Mouse (Mus musculus) limb, embryonic 11.5 days (tissue): Measurements from ENCODE around the gene Tmem206. TPM values are rescaled to one million over a fixed set of nuclear protein-coding genes. Genes with fewer than 3 reads are reported as not detected.

Experiments
- ATAC-seq: fragments of 200-750 bp; cut with Nextera tagmentation; 2 replicates; pipeline ENCODE4 v1.8.0; 2017; ENCODE audit warnings: low read depth; ENCODE audit not compliant: insufficient number of reproducible peaks, low FRiP score, low TSS enrichment
- DNase-seq: peaks from one replicate; pipeline ENCODE4 v3.0.0-alpha.2; 2015; ENCODE audit warnings: low spot score
- H3K27ac ChIP-seq: fragments of 300-500 bp; sonication (generic); replicated peaks from 2 replicates; pipeline ENCODE4 v1.5.1; 2014; ENCODE audit warnings: low read depth, mild to moderate bottlenecking, low read length
- H3K27me3 ChIP-seq: fragments of 300-500 bp; sonication (generic); 2 replicates; pipeline ENCODE4 v1.6.1; 2014; ENCODE audit warnings: mild to moderate bottlenecking, low read length, mixed read lengths; ENCODE audit not compliant: control insufficient read depth, insufficient read depth
- H3K36me3 ChIP-seq: fragments of 300-500 bp; sonication (generic); 2 replicates; pipeline ENCODE4 v1.6.1; 2014; ENCODE audit warnings: mild to moderate bottlenecking, low read length, moderate library complexity, mixed read lengths; ENCODE audit not compliant: control insufficient read depth, insufficient read depth
- H3K4me1 ChIP-seq: fragments of 300-500 bp; sonication (generic); 2 replicates; pipeline ENCODE4 v1.6.1; 2014; ENCODE audit warnings: low read length, mixed read lengths; ENCODE audit not compliant: control insufficient read depth, insufficient read depth
- H3K4me2 ChIP-seq: fragments of 300-500 bp; sonication (generic); 2 replicates; pipeline ENCODE4 v1.6.1; 2014; ENCODE audit warnings: low read depth, mild to moderate bottlenecking, moderate library complexity; ENCODE audit not compliant: severe bottlenecking
- H3K4me3 ChIP-seq: fragments of 300-500 bp; sonication (generic); 2 replicates; pipeline ENCODE4 v1.5.1; 2014; ENCODE audit warnings: low read depth, low read length
- H3K9ac ChIP-seq: fragments of 300-500 bp; sonication (generic); 2 replicates; pipeline ENCODE4 v1.6.1; 2014; ENCODE audit warnings: mild to moderate bottlenecking, low read length
- H3K9me3 ChIP-seq: fragments of 300-500 bp; sonication (generic); 2 replicates; pipeline ENCODE4 v1.6.1; 2016; ENCODE audit warnings: low read length; ENCODE audit not compliant: control insufficient read depth
- WGBS: fragments of 180-500 bp; shearing (Covaris S2); extraction: QIAGEN DNeasy Blood & Tissue Kit; methylation state at CpG from one replicate; pipeline ENCODE4 v1.1.7; 2014; 5-methylcytosine and 5-hydroxymethylcytosine counted together
- polyA plus RNA-seq: library from polyadenylated mRNA; unstranded; fragments of >200 nt; fragmentation: Nextera tagmentation; extraction: Ambion mirVana; gene quantifications from 2 replicates; pipeline ENCODE4 v1.2.1, GENCODE M21; 2014

The Tmem206 gene
- polyA plus RNA-seq, 1 experiment from 2014 or later: 28.4 TPM

GRCm38 (mm10) chr1:191368193-191368592 lies 42.5 kb downstream of the Tmem206 start:
- Histone ChIP-seq H3K9me3 (no peaks in the 10 kb centered on the region), H3K4me2 (no peak overlapping the region), H3K27me3 (no peaks in the 10 kb centered on the region), H3K4me3 (no peak overlapping the region), H3K4me1 (no peaks in the 10 kb centered on the region), H3K9ac (no peak overlapping the region), H3K36me3 (no peaks in the 10 kb centered on the region), H3K27ac (no peak overlapping the region)
- 89% methylated on average over 4 of the region's 4 CpGs for WGBS
- DNase-seq (no peak), ATAC-seq (no peak)

GRCm38 (mm10) chr1:191369140-191369539 lies 43.4 kb downstream of the Tmem206 start:
- no peak overlapping the region for H3K4me2 ChIP-seq
- no peak for ATAC-seq
- H3K9me3 ChIP-seq: no peaks in the 10 kb centered on the region
- no peak for DNase-seq
- H3K36me3 ChIP-seq: no peaks in the 10 kb centered on the region
- H3K27me3 ChIP-seq: no peaks in the 10 kb centered on the region
- H3K9ac ChIP-seq: no peak overlapping the region
- no peaks in the 10 kb centered on the region for H3K4me1 ChIP-seq
- H3K27ac ChIP-seq: no peak overlapping the region
- H3K4me3 ChIP-seq: no peak overlapping the region

GRCm38 (mm10) chr1:191374993-191375643 lies 49.4 kb downstream of the Tmem206 start:
- no peak overlapping the region for H3K27ac ChIP-seq
- H3K9me3 ChIP-seq: no peaks in the 10 kb centered on the region
- no peaks in the 10 kb centered on the region for H3K36me3 ChIP-seq
- H3K4me2 ChIP-seq: no peak overlapping the region
- no peaks in the 10 kb centered on the region for H3K4me1 ChIP-seq
- WGBS: 93% methylated on average over 10 of the region's 10 CpGs
- no peak overlapping the region for H3K9ac ChIP-seq
- ATAC-seq: no peak
- H3K27me3 ChIP-seq: no peaks in the 10 kb centered on the region
- DNase-seq: no peak
- no peak overlapping the region for H3K4me3 ChIP-seq

- whole genome bisulfite sequencing: 88% methylated on average over 5 of the region's 5 CpGs
Observed at GRCm38 (mm10) chr1:191375644-191375998, 49.9 kb downstream of the Tmem206 start.

GRCm38 (mm10) chr1:191378080-191378479 lies 52.4 kb downstream of the Tmem206 start:
- Histone ChIP-seq H3K36me3 (no peaks in the 10 kb centered on the region), H3K27ac (no peak overlapping the region), H3K4me3 (no peak overlapping the region), H3K4me2 (no peak overlapping the region), H3K4me1 (no peaks in the 10 kb centered on the region), H3K27me3 (no peaks in the 10 kb centered on the region), H3K9ac (no peak overlapping the region), H3K9me3 (no peaks in the 10 kb centered on the region)
- no peak for ATAC-seq
- DNase-seq: no peak
- 93% methylated on average over 2 of the region's 2 CpGs for WGBS

More at GRCm38 (mm10) chr1:191375644-191375998, 49.9 kb downstream of the Tmem206 start:
- Histone ChIP-seq H3K4me1 (no peaks in the 10 kb centered on the region), H3K4me3 (no peak overlapping the region), H3K9me3 (no peaks in the 10 kb centered on the region), H3K4me2 (no peak overlapping the region), H3K27ac (no peak overlapping the region), H3K36me3 (no peaks in the 10 kb centered on the region), H3K9ac (no peak overlapping the region), H3K27me3 (no peaks in the 10 kb centered on the region)
- no peak for DNase-seq
- no peak for ATAC-seq

GRCm38 (mm10) chr1:191380843-191381242 lies 55.1 kb downstream of the Tmem206 start:
- DNase-seq (no peak), ATAC-seq (no peak)
- WGBS: 92% methylated on average over 3 of the region's 3 CpGs
- H3K4me1 ChIP-seq: no peaks in the 10 kb centered on the region
- H3K36me3 ChIP-seq: no peaks in the 10 kb centered on the region
- H3K4me3 ChIP-seq: no peak overlapping the region
- H3K27ac ChIP-seq: no peak overlapping the region
- no peak overlapping the region for H3K9ac ChIP-seq
- H3K27me3 ChIP-seq: no peaks in the 10 kb centered on the region
- H3K9me3 ChIP-seq: no peaks in the 10 kb centered on the region
- H3K4me2 ChIP-seq: no peak overlapping the region

GRCm38 (mm10) chr1:191381955-191382736 lies 56.4 kb downstream of the Tmem206 start:
- H3K36me3 ChIP-seq: no peaks in the 10 kb centered on the region
- H3K4me3 ChIP-seq: no peak overlapping the region
- H3K9ac ChIP-seq: no peak overlapping the region
- DNase-seq (no peak), ATAC-seq (no peak)
- H3K4me2 ChIP-seq: no peak overlapping the region
- no peaks in the 10 kb centered on the region for H3K27me3 ChIP-seq
- no peak overlapping the region for H3K27ac ChIP-seq
- WGBS: 92% methylated on average over 11 of the region's 11 CpGs
- H3K9me3 ChIP-seq: no peaks in the 10 kb centered on the region
- no peaks in the 10 kb centered on the region for H3K4me1 ChIP-seq

- Histone ChIP-seq H3K27ac (no peak overlapping the region), H3K4me2 (no peak overlapping the region), H3K27me3 (no peaks in the 10 kb centered on the region), H3K9ac (no peak overlapping the region), H3K36me3 (no peaks in the 10 kb centered on the region), H3K4me1 (no peaks in the 10 kb centered on the region), H3K4me3 (no peak overlapping the region), H3K9me3 (no peaks in the 10 kb centered on the region)
- DNase-seq (no peak), ATAC-seq (no peak)
- 93% methylated on average over 10 of the region's 10 CpGs for WGBS
Observed at GRCm38 (mm10) chr1:191384786-191385430, 59.2 kb downstream of the Tmem206 start.
